Mouse (Mus musculus): ENCODE results near the gene Ube2m.

DNA sequence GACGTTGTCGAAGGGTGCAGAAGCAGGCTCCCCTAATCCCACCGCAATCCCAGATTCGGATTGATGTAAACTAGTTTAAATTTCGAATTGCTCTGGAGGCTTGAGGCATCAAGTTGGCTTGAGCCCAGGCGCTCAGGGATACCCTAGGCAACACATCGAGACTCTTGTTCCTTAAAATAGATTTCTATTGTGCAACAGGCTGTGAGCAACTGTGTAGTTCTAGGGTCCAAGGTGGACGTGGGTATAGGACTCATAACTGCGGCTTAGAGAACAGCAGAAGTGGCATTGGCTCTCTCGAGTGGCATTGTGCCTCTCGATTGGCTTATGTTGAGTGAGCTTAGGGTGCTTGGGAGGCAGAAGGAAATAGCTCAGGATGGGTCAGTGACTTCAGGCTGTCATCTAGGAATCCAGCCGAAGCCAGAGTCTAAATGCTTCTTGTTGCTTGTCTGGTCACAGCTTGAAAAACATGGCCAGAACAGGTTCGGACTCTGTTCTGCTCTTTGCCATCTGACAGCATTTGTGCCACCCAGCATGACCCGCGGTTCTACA is 620 bp upstream of the Ube2m start:
- TF ChIP-seq EP300 (IDR thresholded peaks at IDR 0.05; ENCODE audit: low read depth) (0 out of 2 replicates have a peak, but pooled peaks have one; percentile 16), CTCF (IDR thresholded peaks at IDR 0.05; ENCODE audit: low read depth) (no peak)

Data from heart, postnatal 0 days (tissue).